Mouse (Mus musculus): Measurements from ENCODE around the gene Khdc4. TPM values are rescaled to one million over a fixed set of nuclear protein-coding genes. Genes with fewer than 3 reads are reported as not detected.

Khdc4 gene
- polyA plus RNA-seq, 1 experiment from 2014 or later: 86.2 TPM

DNA sequence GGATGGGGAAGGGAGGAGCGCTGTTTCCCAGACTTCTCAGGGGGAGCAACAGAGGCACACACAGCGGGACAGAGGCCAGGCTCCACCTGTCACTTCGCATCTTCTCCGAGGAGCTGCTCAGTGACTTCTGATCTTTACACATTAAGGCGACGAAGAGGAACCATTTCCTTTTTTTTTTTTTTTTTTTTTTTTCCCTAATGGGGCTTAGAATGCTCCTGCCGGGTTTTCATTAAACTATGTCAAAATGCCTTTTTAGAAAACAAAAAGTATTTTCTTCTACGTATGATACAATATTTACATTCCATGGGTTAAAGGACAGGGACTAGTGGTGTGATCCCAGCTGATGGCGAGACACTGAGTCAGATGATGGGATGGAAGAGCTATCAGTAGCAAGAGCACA is 59.9 kb downstream of the Khdc4 start:
- peaks cover 9% of the 10 kb centered on the region for H3K36me3 ChIP-seq (ENCODE audit: control insufficient read depth, insufficient read depth, low read length)
- no peaks in the 10 kb centered on the region for H3K4me1 ChIP-seq (replicated peaks; ENCODE audit: control insufficient read depth, insufficient read depth, low read length)
- 80% methylated on average over 9 of the region's 9 CpGs for WGBS
- peaks cover 6% of the 10 kb centered on the region for H3K9me3 ChIP-seq (ENCODE audit: control insufficient read depth, low read length)
- H3K4me2 ChIP-seq (ENCODE audit: low read depth, low read length): no peak overlapping the region
- H3K27ac ChIP-seq (ENCODE audit: low read length): no peak overlapping the region
- no peaks in the 10 kb centered on the region for H3K27me3 ChIP-seq (ENCODE audit: control insufficient read depth, insufficient read depth, low read depth, low read length)
- no peak overlapping the region for H3K9ac ChIP-seq (ENCODE audit: low read length)
- H3K4me3 ChIP-seq (ENCODE audit: low read length): no peak overlapping the region
- ATAC-seq (ENCODE audit: low read depth): no peak

DNA sequence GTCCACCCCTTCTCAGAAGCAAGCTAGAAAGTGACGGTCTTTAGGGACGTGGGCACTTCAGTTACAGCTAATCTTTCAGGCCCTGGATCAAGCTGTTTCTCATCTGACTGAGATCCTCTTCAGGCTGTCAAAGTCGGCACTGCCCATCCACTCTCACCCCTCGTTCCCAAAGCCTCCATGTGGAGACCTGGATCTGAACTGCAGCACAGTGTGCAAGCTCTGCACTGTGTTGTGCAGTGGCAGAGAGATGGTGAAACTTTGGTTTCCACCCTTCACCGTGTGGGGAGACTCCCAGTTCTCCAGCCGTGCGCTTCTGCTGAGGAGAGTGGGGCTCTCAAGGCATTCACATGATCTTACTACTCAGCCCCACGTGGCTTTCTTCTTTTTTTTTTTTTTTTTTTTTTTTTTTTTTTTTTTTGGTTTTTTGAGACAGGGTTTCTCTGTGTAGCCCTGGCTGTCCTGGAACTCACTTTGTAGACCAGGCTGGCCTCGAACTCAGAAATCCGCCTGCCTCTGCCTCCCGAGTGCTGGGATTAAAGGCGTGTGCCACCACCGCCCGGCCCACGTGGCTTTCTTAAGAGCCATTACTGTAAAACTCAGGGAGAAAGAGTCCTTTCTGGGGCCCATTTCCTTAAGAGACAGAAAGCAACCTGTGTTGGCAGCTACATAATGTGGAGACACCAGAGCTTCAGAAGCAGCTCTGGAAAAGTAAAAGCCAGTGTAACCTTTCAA is 60.7 kb downstream of the Khdc4 start:
- no peak overlapping the region for H3K9ac ChIP-seq (ENCODE audit: low read length)
- H3K27me3 ChIP-seq (ENCODE audit: control insufficient read depth, insufficient read depth, low read depth, low read length): no peaks in the 10 kb centered on the region
- H3K4me1 ChIP-seq (replicated peaks; ENCODE audit: control insufficient read depth, insufficient read depth, low read length): no peaks in the 10 kb centered on the region
- peaks cover 9% of the 10 kb centered on the region for H3K36me3 ChIP-seq (ENCODE audit: control insufficient read depth, insufficient read depth, low read length)
- 83% methylated on average over 14 of the region's 15 CpGs for WGBS
- peaks cover 6% of the 10 kb centered on the region for H3K9me3 ChIP-seq (ENCODE audit: control insufficient read depth, low read length)
- H3K4me3 ChIP-seq (ENCODE audit: low read length): no peak overlapping the region
- ATAC-seq (ENCODE audit: low read depth): no peak
- no peak overlapping the region for H3K27ac ChIP-seq (ENCODE audit: low read length)
- H3K4me2 ChIP-seq (ENCODE audit: low read depth, low read length): no peak overlapping the region

DNA sequence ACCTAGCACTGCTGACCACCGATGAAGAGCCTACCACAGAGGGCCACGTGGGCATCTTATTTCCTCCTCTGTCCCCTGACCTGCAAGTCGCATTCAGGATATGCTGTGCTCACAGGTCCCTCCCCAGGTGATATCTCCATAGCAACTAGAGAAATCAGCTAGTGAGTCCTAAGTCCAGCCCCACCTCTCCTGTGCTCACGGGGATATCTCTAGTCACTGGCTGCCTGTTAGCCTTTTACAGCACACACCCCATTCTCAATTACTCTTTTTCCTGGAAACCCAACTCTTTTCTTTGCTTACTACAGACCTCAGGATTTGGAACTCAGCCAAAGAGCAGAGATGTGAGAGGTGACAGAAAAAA is 61.2 kb downstream of the Khdc4 start:
- peak; percentile 41 for ATAC-seq (ENCODE audit: low read depth)
- Histone ChIP-seq H3K9ac (ENCODE audit: low read length) (no peak overlapping the region), H3K27ac (ENCODE audit: low read length) (no peak overlapping the region), H3K36me3 (ENCODE audit: control insufficient read depth, insufficient read depth, low read length) (peaks cover 9% of the 10 kb centered on the region), H3K4me1 (replicated peaks; ENCODE audit: control insufficient read depth, insufficient read depth, low read length) (no peaks in the 10 kb centered on the region), H3K9me3 (ENCODE audit: control insufficient read depth, low read length) (peaks cover 6% of the 10 kb centered on the region), H3K4me2 (ENCODE audit: low read depth, low read length) (no peak overlapping the region), H3K27me3 (ENCODE audit: control insufficient read depth, insufficient read depth, low read depth, low read length) (no peaks in the 10 kb centered on the region), H3K4me3 (ENCODE audit: low read length) (no peak overlapping the region)
- WGBS: 66% methylated on average over 4 of the region's 4 CpGs

DNA sequence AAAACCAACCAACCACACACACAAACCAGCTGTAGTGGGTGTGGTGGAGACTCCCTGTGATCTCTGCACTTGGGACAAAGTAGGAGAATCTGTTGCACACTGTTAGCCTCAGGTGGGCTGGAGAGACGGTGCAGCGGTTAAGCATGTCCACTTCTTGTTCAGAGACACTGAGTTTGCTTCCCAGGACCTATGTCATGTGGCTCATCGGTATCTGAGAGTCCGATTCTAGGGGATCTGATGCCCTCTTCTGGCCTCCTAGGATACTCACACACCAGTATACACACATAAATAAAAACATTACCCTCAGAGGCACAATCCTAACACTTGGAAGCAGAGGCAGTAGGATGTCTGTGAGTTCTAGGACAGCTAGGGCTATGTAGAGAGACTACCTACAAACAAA is 68.7 kb downstream of the Khdc4 start:
- Histone ChIP-seq H3K4me3 (ENCODE audit: low read length) (no peak overlapping the region), H3K9ac (ENCODE audit: low read length) (no peak overlapping the region), H3K4me2 (ENCODE audit: low read depth, low read length) (no peak overlapping the region), H3K27ac (ENCODE audit: low read length) (no peak overlapping the region), H3K4me1 (replicated peaks; ENCODE audit: control insufficient read depth, insufficient read depth, low read length) (peaks cover 13% of the 10 kb centered on the region), H3K36me3 (ENCODE audit: control insufficient read depth, insufficient read depth, low read length) (no peaks in the 10 kb centered on the region), H3K9me3 (ENCODE audit: control insufficient read depth, low read length) (no peaks in the 10 kb centered on the region), H3K27me3 (ENCODE audit: control insufficient read depth, insufficient read depth, low read depth, low read length) (no peaks in the 10 kb centered on the region)
- ATAC-seq (ENCODE audit: low read depth): no peak
- 60% methylated on average over 4 of the region's 4 CpGs for WGBS

DNA sequence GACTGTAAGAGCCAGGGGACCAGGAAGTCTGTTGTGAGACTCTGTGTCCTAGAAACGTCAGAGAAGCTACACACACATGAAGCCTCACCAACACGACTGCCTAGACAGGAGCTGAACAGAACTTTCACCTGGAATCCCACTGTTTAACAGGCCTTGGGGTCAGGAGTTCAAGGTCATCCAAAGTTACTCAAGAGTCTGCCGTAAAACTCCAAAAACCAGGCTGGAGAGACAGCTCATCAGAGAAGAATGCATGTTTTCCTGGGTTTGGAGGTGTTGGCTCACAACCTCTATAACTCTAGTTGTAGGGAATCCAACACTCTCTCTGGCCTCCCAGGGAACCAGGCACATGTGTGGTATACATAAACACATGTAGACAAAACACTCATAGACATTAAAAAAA is 69.9 kb downstream of the Khdc4 start:
- ATAC-seq (ENCODE audit: low read depth): no peak
- no peak overlapping the region for H3K4me3 ChIP-seq (ENCODE audit: low read length)
- H3K36me3 ChIP-seq (ENCODE audit: control insufficient read depth, insufficient read depth, low read length): no peaks in the 10 kb centered on the region
- no peaks in the 10 kb centered on the region for H3K9me3 ChIP-seq (ENCODE audit: control insufficient read depth, low read length)
- no peak overlapping the region for H3K9ac ChIP-seq (ENCODE audit: low read length)
- H3K4me2 ChIP-seq (ENCODE audit: low read depth, low read length): no peak overlapping the region
- no peak overlapping the region for H3K27ac ChIP-seq (ENCODE audit: low read length)
- 42% methylated on average over 3 of the region's 3 CpGs for WGBS
- H3K4me1 ChIP-seq (replicated peaks; ENCODE audit: control insufficient read depth, insufficient read depth, low read length): peaks cover 13% of the 10 kb centered on the region
- H3K27me3 ChIP-seq (ENCODE audit: control insufficient read depth, insufficient read depth, low read depth, low read length): no peaks in the 10 kb centered on the region

DNA sequence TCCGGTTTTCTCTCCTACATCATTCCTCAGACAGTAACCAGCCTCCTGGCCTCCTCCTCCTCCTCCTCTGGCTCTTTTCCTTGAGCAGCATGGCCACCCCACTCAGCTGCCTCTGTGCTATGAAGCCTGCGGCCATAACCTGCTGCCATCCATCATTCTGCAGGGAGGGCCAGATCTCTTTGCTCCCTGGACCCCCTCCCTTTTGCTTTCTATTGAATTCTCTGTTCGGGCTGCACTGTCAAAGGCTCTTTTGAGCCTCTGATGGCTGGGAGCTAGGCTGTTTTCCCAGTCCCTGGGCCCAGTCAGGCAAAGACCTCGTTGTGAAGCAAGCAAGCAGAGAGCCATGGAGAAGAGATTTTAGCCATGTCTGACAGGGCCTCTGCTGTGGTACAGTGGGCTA is 70.7 kb downstream of the Khdc4 start:
- H3K4me2 ChIP-seq (ENCODE audit: low read depth, low read length): no peak overlapping the region
- H3K9me3 ChIP-seq (ENCODE audit: control insufficient read depth, low read length): no peaks in the 10 kb centered on the region
- H3K4me1 ChIP-seq (replicated peaks; ENCODE audit: control insufficient read depth, insufficient read depth, low read length): peaks cover 13% of the 10 kb centered on the region
- no peak for ATAC-seq (ENCODE audit: low read depth)
- H3K36me3 ChIP-seq (ENCODE audit: control insufficient read depth, insufficient read depth, low read length): no peaks in the 10 kb centered on the region
- no peak overlapping the region for H3K9ac ChIP-seq (ENCODE audit: low read length)
- 50% methylated on average over 4 of the region's 4 CpGs for WGBS
- H3K4me3 ChIP-seq (ENCODE audit: low read length): no peak overlapping the region
- no peaks in the 10 kb centered on the region for H3K27me3 ChIP-seq (ENCODE audit: control insufficient read depth, insufficient read depth, low read depth, low read length)
- no peak overlapping the region for H3K27ac ChIP-seq (ENCODE audit: low read length)

DNA sequence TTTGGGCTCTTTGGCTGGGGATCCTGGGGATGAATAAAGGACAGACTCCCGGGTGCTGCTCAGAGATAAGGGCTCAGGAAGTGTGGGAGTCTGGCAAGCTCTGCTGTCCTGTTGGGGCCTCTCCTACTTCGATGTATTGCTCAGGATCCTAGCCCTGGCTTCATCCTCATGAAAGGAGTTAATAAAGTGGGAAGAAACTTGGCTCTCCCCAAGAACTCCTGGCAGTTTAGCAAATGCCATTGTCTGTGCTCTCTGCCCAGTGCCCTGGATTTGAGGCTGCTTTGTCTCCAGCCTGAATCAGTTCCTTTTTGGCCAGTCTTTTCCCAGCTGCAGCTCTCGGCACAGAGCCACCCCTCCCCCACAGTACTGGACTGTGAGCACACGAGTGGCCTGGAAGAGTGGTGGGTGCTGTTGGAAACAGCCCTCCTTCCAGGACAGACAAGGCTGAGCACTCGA is 72.5 kb downstream of the Khdc4 start:
- Histone ChIP-seq H3K4me2 (ENCODE audit: low read depth, low read length) (peak overlapping the region; percentile 15), H3K4me3 (ENCODE audit: low read length) (no peak overlapping the region), H3K9me3 (ENCODE audit: control insufficient read depth, low read length) (no peaks in the 10 kb centered on the region), H3K9ac (ENCODE audit: low read length) (peak overlapping the region; percentile 63), H3K27me3 (ENCODE audit: control insufficient read depth, insufficient read depth, low read depth, low read length) (no peaks in the 10 kb centered on the region), H3K27ac (ENCODE audit: low read length) (peak overlapping the region; percentile 93), H3K36me3 (ENCODE audit: control insufficient read depth, insufficient read depth, low read length) (no peaks in the 10 kb centered on the region), H3K4me1 (replicated peaks; ENCODE audit: control insufficient read depth, insufficient read depth, low read length) (peaks cover 13% of the 10 kb centered on the region)
- peak; percentile 90 for ATAC-seq (ENCODE audit: low read depth)
- 3% methylated on average over 5 of the region's 5 CpGs for WGBS

DNA sequence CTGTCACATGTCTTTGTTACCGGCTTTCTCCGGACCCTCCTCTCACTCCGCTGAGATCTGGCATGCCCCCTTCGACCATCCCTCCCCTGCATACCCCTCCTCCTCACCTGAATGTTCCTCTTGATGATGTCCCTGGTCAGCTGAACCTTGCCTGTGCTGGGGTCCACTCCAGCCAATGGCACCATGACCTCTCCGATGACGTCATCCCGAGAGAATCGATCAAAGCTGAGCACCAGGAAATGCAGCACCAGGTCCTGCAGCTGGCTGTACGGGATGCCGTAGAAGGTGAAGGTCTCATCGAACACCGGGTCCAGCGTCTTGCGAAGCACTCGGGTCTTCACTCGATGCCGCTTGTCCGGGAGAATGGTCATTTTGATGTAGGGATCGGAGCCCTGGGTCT is 76.0 kb downstream of the Khdc4 start:
- Histone ChIP-seq H3K4me3 (ENCODE audit: low read length) (no peak overlapping the region), H3K36me3 (ENCODE audit: control insufficient read depth, insufficient read depth, low read length) (no peaks in the 10 kb centered on the region), H3K27me3 (ENCODE audit: control insufficient read depth, insufficient read depth, low read depth, low read length) (no peaks in the 10 kb centered on the region), H3K27ac (ENCODE audit: low read length) (no peak overlapping the region), H3K9me3 (ENCODE audit: control insufficient read depth, low read length) (no peaks in the 10 kb centered on the region), H3K4me2 (ENCODE audit: low read depth, low read length) (no peak overlapping the region), H3K4me1 (replicated peaks; ENCODE audit: control insufficient read depth, insufficient read depth, low read length) (peaks cover 13% of the 10 kb centered on the region), H3K9ac (ENCODE audit: low read length) (no peak overlapping the region)
- no peak for ATAC-seq (ENCODE audit: low read depth)
- WGBS: 90% methylated on average over 19 of the region's 19 CpGs

DNA sequence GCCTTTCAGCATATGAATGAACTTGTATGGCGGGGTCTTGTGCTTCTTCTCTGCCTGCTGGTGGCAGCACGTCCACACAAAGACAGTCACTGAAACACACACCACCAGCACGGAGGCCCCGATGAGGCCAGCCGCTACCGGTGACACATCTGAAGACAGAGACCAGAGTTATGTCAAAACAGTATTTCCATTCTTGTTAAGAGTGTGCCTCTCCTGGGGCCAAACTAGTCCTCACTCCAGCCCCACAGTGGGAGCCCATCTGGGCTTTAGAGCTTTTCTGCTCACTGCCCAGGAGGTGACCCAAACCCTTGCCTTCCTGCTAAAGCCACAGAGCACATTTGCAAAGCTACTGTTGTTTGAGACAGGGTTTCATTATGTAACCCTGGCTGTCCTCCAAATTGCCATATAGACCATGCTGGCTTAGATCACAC is 76.8 kb downstream of the Khdc4 start:
- Histone ChIP-seq H3K27me3 (ENCODE audit: control insufficient read depth, insufficient read depth, low read depth, low read length) (no peaks in the 10 kb centered on the region), H3K4me1 (replicated peaks; ENCODE audit: control insufficient read depth, insufficient read depth, low read length) (peaks cover 13% of the 10 kb centered on the region), H3K36me3 (ENCODE audit: control insufficient read depth, insufficient read depth, low read length) (no peaks in the 10 kb centered on the region), H3K9ac (ENCODE audit: low read length) (no peak overlapping the region), H3K4me3 (ENCODE audit: low read length) (no peak overlapping the region), H3K4me2 (ENCODE audit: low read depth, low read length) (no peak overlapping the region), H3K9me3 (ENCODE audit: control insufficient read depth, low read length) (no peaks in the 10 kb centered on the region), H3K27ac (ENCODE audit: low read length) (no peak overlapping the region)
- no peak for ATAC-seq (ENCODE audit: low read depth)
- 54% methylated on average over 6 of the region's 6 CpGs for WGBS
